Mouse (Mus musculus) lung, postnatal 14 days (tissue): Measurements from ENCODE around the gene B3gntl1.

Experiments
- DNase-seq: peaks from one replicate; pipeline ENCODE4 v3.0.0; 2021

The B3gntl1 gene

GRCm38 (mm10) chr11:121672990-121673572 is at the start of gene B3gntl1:
TSS of gene B3gntl1 (minus strand) at chr11:121673153.
- DNase-seq: peak; percentile 99

DNA sequence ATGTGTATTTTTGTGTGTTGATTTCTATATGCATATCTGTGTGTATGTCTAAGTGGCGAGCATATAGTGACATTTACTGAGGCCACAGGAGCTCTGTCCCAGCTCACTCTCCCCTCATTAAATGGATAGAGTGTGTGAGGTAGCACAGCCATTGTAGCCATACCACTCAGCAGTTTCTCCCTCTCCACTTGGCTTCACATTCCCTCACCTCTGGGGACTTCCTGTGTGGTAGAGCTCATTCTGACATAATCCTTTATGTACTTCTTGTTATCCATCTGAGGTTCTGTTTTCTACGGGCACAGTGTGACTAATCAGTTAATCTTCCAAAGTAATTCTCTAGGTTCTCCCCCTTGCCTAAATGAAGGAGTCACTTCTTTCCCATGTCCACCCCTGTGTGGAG is 49.5 kb upstream of the B3gntl1 start:
- DNase-seq: no peak

- no peak for DNase-seq
Measured at GRCm38 (mm10) chr11:121720752-121721151, 47.8 kb upstream of the B3gntl1 start.

- DNase-seq: no peak
Measured at GRCm38 (mm10) chr11:121717724-121718123, 44.8 kb upstream of the B3gntl1 start.

GRCm38 (mm10) chr11:121714745-121715485 is 42.0 kb upstream of the B3gntl1 start:
- peak; percentile 21 for DNase-seq

- DNase-seq: no peak
Measured at GRCm38 (mm10) chr11:121713569-121713968, 40.6 kb upstream of the B3gntl1 start.

- DNase-seq: no peak
Measured at GRCm38 (mm10) chr11:121712987-121713386, 40.0 kb upstream of the B3gntl1 start.

GRCm38 (mm10) chr11:121710245-121710644 is 37.3 kb upstream of the B3gntl1 start:
- DNase-seq: no peak

DNA sequence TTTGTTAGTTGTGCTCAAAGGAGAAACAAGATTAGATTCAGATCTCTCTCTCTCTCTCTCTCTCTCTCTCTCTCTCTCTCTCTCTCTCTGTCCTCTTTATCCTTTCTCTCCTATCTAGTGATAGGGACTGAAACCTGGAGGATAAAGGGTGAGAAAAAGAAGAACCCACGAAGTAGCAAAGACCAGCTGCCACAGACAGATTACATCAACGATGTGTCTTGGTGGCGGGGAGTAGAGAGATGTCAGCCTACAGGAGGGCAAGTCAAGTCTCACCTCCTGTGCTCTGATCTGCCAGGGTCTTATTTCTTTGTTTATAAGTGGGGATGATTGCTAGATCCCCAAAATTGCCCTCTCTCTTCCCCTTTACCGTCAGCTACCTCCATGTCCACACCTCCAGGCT is 36.3 kb upstream of the B3gntl1 start:
- DNase-seq: no peak

GRCm38 (mm10) chr11:121706521-121707005 is 33.6 kb upstream of the B3gntl1 start:
- no peak for DNase-seq

DNA sequence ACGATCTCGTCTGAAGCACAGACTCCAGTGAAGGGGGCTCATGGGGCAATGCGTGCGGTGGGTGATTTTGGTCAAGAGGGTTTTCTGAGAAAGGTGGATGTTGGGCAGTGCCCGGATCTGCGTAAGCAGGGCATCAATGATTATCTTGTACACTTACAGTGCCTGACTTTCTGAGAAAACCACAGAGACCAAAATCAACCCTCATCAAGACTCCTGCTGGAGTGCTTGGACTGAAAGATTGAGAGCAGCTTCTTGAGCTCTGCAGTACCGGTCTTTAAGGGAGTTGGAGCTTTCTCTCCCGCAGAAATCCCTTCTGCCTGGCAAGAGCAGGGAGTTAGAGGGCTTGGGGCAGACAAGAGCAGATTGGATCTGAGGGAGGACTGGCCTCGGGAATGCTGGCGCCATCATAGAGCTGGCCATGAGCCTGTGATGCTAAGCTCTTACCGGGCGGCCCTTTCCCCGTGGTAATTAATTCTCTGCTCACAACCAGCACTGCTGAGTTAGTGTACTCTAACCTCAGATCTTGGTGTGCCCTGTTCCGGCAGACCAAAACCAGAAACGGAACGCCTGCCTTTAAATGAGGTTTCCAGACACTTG is 30.8 kb upstream of the B3gntl1 start:
- no peak for DNase-seq

DNA sequence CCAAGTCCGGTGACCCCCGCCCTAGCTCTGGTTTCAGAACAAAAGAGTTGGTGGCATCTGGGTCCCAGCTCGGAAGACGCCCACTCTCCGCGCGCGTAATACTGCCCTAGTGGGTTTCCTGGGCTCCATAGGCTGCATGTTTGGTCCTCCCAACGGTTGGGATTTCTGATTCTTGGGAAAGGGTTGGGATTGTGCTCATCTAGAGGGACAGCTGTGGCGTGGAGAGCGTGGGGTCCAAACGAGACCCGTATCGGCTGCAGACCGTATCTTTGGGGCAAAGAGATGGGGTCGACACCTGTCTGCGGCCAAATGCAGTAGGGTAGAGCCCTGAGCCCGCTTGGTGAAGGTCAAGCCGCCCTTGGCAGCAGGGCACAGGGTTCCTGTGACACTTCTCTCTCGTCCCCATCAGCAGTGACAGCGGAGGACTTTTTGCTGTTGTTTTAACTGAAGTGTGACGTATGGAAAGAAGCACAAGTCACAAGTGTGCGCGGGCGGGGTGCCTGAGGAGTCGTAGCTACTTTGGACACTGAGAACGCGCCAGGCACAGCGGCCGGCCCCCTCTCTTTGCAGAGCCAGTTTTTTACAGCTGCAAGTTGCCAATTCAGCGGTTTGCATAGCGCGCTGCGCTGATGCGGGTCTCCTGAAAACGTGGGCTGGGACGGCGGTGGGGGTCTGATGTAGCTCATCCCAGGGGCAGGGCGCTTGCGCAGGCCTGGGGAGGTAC is 30.1 kb upstream of the B3gntl1 start:
- DNase-seq: peak; percentile 63

DNA sequence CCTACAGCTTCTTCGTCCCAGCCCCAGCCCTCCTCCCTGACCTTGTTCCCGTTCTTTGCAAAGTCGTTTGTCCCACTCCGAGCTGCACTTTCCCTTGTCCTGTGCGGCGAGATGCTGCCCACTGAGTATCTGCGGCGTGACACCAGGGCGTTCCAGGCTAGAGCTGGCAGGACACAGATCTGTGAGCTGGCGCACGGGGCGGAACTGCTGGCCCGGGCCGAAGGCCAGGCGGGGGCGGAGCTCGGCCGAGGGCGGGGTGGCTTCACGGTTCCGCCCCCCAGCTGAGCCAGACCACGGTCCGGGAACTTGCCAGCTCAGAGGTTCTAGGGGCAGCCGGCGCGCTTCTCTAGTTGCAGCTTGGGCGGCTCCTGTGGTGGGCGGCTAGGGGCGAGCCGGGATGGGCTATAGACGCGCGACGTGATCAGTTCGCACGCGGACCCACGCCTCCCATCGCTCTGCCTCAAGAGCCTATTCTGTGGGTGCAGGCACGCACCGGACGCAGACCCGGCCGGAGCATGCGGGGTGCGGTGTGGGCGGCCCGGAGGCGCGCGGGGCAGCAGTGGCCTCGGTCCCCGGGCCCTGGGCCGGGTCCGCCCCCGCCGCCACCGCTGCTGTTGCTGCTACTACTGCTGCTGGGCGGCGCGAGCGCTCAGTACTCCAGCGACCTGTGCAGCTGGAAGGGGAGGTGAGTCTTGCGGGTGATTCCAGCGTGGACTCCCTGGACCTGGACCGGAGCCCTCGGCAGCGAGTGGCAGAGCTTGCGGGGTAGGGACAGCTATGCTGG is 29.4 kb upstream of the B3gntl1 start:
- peak; percentile 94 for DNase-seq

- no peak for DNase-seq
Measured at GRCm38 (mm10) chr11:121701244-121701643, 28.3 kb upstream of the B3gntl1 start, which contains the start of gene Metrnl. TSS of gene Metrnl (plus strand) at chr11:121701544.

DNA sequence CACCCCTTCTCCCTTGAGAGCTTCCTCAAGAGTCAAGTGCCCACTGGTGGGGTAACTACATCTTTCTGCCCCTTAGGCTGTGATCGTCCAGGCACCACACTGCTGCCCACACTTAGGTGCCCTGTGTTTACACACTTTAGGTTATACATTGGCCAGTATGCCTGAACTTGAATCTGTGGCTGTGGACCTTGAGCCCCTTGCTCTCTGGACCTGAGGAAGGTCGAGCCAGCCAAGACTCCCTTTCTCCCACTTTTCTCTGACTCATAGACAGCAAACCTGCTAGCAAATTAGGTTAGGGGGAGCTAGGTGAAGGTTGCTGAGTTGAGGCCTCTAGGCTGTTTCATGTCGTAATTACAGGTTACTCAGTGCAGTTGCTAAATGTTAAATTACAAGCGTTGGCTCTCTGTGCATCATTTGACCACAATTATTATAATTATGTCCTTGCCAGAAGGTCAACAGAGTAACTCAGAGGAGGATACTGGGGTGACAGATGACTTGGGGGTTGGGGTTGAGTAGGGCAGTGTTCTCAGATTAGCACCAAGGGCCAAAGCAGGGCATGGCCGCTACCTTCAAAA is 25.5 kb upstream of the B3gntl1 start:
- no peak for DNase-seq

- no peak for DNase-seq
Measured at GRCm38 (mm10) chr11:121697271-121697670, 24.3 kb upstream of the B3gntl1 start.

DNA sequence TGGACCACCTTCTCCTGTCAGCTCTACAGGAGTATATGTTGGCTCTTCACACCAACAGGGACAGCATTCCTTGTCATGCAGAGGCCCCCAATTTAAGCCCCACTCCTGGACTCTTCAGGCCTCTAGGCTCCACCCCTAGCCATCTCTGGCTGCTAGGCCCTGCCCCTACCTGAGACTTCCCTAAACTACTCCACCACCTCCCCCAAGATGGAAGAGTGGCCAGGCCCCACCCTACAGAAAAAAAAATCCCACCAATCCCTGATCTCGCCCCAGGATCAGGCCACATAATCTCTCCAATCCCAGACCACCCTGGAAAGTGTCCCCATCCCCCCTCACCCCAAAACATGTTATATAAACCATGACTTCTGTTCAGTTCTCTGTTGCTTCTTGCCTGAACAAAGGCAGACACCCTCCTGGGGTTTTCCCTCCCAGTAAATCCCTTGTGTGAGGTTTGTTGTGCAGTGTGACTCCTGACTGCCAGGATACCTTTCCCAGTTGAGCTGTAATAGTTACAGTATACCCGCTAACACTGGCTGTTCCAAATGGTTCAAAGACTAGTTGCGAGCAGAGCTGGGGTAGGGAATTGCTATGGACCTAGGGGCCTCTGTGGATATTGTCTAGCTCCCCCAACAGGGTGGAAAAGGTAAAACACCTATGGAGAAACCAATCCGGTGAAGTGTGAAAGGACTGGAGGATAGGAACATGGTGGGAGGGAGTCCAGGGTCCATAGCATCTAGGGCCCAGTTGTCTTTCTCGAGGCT is 22.5 kb upstream of the B3gntl1 start:
- DNase-seq: no peak

GRCm38 (mm10) chr11:121688024-121688423 is 15.1 kb upstream of the B3gntl1 start:
- no peak for DNase-seq

DNA sequence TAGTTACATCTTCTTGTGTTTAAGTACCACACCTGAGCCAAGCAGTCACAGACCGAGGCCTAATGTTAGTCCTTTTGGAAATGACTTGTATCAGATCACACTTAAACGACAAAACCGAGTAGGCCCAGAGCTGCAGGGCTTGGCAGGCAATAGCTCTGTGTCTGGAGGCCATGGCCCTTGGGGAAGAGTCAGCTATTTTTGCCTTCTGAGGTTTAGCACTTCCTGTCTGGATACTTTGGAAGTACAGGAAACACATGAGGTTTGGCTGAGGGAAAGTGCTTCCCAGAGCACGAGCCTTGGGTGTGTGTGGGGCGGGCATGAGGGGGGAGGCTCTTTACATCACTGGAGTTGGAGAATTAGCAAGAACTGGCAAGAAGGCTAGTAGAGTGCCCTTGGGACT is 13.7 kb upstream of the B3gntl1 start:
- no peak for DNase-seq

- DNase-seq: no peak
Measured at GRCm38 (mm10) chr11:121686091-121686490, 13.1 kb upstream of the B3gntl1 start.

DNA sequence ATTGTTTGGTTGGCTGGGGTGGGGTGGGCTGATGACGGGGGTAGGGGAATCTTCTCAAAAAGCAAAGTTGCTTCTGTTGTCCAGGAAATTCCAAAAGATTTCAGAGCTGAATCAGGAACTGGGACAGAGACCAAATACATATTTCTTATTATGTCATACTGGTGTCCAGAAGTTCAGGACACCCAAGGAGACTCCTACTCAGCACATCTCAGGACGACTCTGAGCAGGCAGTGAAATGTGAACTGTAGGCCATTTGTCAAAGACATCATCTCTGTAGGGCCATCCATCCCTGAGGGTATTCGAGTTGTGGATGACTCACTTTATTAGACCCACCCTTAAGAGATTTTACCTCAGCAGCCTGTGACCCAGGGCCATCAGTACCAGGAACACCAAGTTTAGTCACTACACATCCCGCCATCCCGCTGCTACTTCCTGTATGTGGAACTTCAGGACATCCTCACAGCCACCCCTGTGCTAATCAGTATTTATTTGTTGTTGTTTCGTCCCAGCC is 12.6 kb upstream of the B3gntl1 start:
- no peak for DNase-seq
